Mouse (Mus musculus): ENCODE measurements around the gene Zc3h6. TPM values are rescaled to one million over a fixed set of nuclear protein-coding genes. Genes with fewer than 3 reads are reported as not detected.
"Not testable (repeated sequence)": the region's sequence is repeated elsewhere in the genome, so short reads cannot be mapped to it uniquely, and the experiment has no call there.

The Zc3h6 gene
- 3.2 and 3.6 TPM in 2 replicates for total RNA-seq (2015)
- total RNA-seq (2017), result 2.6 TPM in 2 replicates

DNA sequence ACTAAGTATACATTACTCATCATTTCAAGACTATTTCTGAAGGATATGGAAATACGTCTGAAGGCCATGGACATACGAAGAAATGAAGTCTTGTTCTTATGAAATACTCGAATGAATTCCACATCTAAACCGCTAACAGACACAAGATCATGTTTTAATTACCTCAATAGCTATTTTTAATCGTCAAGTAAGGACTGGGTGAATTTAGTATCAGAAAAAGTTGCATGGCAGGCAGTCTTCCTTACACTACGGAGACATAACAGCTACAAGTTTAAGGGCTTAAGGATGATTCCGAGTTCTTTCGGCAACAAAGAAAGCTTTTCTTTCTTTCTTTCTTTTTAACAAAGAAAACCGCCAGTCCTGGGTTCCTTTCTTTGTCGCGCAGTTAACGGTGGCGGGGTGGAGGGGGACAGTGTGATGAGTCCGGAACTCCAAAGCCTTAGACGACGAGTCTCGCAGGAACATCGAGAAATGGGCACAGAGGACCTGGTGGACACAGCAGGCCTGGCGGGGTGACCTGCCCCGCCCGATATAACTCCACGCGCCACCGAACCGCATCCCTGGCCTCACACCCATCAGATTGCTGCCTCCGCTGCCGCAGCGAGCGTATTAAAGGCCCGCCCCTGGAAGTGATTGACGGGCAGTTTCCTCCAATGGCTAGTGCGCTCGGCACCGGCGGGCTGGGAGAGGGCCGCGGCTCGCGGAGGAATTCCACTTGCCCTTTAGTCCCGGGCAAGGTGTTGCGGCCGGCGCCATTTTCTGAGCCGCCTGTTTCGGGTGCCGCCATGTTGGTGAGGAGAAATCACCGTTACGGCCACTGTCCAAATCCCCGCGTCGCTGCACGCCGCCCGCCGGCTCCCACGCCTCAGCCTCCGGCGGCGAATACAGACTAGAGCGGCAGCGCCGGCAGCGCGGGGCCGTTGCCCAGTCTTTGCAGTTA, at the start of gene Zc3h6:
Gene Zc3h6, plus strand, starts transcription at position 762 of the 940 bp plus-strand sequence.
- ATAC-seq (ENCODE audit: poor library complexity, severe bottlenecking), result peak; percentile 97

DNA sequence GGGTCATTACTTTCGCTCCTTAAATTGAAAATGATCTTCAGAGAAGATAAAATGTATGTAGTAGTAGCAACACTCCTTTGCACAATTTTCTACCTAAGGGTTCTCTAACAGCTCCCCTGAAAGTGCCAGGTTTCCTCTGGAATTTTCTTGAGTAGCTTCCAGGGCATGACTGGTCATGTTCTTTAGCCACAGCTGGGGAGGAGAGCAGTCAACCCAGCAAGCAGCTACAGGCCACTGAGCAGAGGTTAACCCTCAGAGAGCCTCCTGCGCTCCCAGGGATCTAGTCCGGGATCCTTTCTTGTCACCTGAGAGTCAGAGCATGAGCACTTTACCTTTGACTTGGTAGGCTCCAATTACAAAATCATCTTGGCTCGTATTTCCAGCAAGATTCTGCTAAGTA, 42.4 kb upstream of the Zc3h6 start:
- no peak for ATAC-seq (ENCODE audit: poor library complexity, severe bottlenecking)

DNA sequence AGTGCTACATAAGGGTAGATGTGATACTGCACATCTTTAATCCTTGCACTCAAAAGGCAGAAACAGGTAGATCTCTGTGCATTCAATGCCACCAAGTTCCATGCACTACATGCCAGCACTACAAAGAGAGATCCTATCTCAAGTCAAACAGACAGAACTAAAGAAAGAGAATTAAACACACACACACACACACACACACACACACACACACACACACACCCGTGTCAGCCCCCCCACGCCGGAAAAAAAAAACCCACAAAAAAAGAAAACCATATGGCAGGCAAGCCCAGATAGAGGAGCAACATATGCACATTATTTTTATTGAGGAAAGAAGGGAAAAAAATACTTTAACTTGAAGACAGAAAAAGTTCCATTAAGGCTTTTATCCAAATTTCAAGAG, 38.8 kb upstream of the Zc3h6 start:
- no peak for ATAC-seq (ENCODE audit: poor library complexity, severe bottlenecking)

DNA sequence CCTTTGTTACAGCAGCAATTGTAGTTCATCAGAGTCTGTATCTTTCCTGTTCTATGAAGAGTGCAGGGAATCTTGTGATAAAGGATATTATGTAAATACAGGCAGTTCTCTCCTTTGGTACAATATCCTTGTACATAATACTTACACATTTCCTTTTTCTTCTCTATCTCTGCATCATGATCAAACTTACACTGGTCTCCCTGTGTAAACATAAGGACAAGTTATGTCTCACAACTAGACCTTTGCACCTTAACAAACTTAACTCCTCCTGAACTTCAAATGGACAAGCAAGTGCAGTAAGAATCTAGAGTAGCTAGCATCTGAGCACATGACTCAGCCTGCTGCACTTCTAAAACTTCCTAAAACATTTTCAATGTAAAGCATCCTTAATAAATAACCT, 36.5 kb upstream of the Zc3h6 start:
- no peak for ATAC-seq (ENCODE audit: poor library complexity, severe bottlenecking)

DNA sequence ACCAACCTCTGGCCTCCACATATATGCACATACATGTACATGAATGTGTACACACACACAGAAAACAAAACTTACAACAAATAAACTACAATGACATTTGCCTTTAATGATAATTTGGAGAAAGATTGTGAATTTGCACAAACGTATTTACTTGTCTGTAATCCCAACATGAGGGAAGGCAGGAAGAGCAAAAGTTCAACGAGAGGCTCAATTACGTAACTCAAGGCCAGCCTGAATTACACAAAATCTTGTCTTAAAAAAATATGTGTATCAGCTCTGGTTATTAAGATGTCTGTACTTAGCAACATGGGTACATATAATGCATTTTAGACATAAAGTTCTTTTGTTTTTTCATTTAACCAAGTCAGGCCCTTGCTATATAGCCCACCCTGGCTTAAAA, 30.9 kb upstream of the Zc3h6 start:
- no peak for ATAC-seq (ENCODE audit: poor library complexity, severe bottlenecking)

DNA sequence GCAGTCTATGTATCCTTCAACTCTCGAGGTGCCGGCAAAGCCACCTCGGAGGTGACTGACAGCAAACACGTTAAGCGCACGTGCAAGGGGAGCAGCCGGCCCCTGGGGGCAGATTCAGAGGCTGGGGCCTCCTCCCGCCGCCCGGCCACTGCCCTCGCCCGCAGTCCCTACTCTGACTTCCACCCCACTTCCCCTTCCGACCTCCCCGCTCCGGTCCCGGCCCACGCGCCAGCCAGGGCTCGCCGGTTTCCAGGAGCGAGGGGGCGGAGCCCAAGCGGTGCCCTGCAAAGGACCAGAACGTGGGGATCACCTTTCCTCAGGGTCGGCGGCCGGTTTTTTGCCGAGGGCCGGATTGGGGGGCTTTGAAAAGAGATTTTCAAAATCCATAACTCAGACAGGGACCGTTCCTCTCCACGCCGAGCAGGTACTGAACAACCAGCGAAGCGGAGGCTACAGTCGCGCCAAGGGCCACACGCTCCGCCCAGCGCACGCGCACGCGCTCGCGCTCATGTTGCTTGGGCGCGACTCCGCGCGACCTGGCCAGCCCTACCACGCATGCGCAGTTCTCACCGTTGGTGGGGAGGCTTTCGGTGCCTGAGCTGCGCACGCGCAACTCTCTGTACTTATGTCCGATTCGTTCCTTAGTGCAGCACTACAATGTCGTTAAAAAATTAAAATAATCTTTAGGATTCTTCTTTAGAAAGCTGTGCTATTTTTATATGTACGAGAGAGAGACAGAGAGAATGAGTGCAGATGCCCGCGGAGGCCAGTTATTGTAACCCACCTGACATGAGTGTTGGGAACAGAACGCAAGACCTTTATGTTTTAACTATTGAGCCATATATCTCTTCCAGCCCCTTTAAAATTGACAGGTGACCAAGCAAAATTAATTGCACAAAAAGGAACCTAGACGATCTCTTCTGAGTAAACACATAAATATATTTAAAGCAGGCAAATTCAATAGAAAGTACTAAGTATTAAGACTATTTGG, 23.4 kb upstream of the Zc3h6 start, which contains the start of gene Zc3h8:
Gene Zc3h8, minus strand, starts transcription at position 540 of the 991 bp plus-strand sequence.
- peak; percentile 95 for ATAC-seq (ENCODE audit: poor library complexity, severe bottlenecking)

DNA sequence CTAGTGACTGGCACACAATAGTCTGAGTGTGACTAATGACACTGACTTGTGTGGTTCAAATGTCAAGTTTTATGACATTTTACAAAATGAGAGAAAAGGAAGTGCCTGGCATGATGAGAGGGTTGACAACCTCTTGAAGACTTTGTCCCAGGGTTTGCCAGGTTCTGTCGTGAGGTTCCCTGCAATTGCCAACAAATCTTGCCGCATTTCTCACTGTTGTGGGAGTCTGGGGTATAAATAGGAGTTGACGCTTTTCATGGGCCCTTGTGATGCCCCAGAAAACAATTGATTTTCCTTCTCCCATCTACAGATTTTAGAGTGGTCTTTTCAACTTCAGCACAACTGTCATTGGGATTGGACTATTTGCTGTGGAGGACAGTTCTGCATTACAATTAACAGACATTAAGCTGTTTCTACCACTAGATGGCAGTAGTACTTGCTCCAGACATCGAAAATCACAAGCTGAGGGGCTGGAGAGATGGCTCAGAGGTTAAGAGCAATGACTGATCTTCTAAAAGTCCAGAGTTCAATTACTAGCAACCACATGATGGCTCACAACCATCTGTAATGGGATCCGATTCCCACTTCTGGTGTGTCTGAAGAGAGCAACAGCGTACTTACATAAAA, 19.1 kb upstream of the Zc3h6 start:
- peak; percentile 57 for ATAC-seq (ENCODE audit: poor library complexity, severe bottlenecking)

DNA sequence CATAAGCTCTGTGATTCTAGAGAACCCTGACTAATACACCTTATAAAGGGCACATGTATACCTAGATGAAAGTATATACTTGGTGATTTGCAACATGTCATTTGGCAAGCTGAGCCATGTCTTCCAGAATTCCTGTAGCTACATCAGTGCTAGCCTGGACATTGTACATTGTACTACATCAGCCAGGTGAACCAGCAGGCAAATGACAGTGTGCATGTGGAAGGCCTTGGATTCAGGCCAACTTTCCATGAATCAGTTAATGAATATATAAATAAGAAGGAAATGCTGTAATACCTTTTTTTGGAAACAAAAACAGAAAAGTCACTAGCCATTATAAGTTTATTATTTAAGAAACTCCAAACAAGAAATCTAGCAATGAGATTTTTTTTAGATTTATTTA, 13.0 kb upstream of the Zc3h6 start:
- ATAC-seq (ENCODE audit: poor library complexity, severe bottlenecking), result no peak

DNA sequence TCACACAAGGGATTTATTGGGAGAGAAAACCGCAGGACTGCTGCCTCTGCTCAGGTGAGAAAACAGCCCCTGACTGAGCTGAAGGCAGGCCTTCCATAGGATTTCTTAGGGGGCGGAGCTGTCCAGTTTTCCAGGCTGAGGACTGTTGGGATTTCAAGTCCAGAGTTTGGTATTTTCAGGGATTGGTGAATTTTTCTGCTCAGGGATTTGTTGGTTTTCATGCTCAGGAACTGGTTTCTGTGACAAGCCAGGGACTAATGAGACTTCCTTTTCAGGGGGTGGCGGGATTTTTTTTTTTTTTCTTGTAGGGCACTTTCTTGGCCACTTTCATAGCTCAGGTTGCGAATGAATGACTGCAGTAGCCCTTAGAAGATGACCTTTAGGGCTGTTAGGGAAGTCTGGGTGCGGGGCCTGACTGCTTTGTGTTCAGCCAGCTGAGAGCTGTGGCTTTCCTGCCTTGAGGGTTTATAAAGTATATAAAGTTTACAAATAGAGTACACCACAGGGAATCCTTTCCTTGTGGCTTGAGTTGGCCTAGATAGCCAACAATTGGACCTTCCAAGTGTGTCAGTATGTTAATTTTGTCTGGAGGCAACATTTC, 1.6 kb upstream of the Zc3h6 start:
- ATAC-seq (ENCODE audit: poor library complexity, severe bottlenecking), result no peak

DNA sequence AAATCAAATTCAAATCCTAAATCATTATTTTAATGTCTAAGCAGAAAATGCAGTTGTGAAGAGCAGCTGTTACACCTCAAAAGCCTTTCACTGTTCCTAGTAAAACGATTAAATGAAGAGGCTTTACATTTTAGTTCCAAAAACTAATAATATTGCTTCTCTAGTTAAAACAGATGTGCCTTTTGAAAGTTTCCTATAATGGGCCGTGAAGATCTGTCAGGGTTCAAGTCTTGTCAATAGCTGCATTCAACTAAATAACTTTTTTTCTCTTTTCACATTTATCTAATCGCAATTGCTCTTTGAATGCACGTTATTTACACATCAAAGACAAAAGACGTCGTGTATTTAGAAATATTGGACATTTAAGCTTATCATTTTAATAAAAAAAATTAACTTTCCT, 966 bp upstream of the Zc3h6 start:
- ATAC-seq (ENCODE audit: poor library complexity, severe bottlenecking), result no peak

DNA sequence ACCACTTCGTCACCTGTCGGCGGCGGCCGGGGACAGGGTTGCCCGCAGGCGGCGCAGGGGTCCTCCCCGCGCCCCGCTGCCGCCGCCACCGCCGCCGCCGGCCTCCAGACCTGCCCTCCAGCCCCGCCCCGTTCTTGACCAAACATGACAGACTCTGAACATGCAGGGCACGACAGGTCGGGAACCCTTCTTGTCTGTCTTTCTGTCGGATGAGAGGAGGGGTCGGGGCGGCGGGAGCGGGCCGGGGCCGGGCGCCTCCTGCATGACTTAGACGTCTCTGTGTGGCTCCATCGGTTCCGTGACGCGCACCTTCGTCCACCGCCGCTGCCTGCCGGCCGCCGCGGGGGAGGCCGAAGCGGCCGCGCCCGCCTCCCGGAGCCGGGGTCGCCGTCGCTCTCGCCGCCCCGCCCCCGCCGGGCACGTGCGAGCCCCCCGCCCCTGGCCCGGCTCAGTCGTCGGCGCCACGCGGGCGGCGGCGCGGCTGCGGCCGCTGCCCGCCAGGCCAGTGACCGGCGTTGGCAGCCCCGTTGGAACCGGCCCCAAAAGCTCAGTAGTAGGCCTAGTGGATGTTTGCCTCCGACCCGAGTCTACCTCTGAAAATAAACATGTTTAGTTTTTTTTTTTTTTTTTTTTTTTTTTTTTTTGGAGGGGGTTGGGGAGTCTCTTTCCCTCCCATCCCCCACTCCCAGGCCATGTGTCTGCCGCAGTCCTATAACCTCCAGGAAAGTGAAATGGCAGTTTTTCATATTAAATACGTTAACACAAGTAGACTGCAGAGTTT, 649 bp downstream of the Zc3h6 start, which contains the start of gene Gm10762:
Gene Gm10762, minus strand, starts transcription at position 65 of the 781 bp plus-strand sequence.
- ATAC-seq (ENCODE audit: poor library complexity, severe bottlenecking), result peak; percentile 59

DNA sequence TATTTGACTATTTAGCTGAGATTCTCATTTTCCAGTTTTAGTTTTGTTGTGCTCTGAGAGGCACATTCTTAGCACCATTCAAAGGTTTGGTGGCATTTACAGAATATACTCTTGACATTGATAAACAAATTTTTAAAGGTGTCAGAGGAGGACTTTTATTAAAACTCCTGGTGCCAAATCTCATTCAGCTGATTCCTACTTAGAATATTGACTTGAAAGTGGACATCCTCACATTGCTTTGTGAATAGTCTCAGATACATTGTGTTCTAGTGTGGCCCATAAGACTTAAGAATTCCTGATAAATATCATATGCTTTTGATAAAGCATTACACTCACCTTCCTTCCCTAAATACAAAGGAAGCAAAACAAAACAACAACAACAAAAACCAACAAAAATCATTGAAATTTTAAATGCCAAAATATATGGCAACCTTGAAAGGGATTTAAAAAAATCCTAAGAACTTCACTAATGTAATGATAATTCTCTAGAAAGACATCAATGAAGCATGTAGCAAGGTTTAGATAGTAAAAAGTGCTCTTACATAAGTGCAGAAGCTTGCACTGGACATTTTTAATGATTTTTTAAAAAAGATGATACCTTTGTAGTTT, 1.4 kb downstream of the Zc3h6 start:
- no peak for ATAC-seq (ENCODE audit: poor library complexity, severe bottlenecking)

DNA sequence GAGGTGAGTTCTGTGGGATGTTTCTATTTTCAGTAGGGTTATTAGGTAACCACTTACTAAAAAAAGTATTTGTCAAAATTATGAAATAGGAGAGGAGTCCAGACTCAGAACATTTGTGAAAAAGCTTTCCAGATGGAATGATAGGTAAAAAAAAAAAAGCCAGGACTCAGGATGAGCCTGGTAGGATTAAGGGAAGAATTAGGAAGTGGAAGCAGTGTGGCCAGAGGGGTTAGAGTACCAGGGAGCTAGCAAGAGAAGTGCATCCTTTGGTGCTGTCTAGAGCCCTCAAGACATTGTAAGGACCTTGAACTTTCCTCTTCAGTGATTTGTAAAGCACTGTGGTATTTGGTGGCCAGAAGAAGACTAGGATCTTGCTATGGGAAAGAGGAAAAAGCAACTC, 5.1 kb downstream of the Zc3h6 start:
- no peak for ATAC-seq (ENCODE audit: poor library complexity, severe bottlenecking)

DNA sequence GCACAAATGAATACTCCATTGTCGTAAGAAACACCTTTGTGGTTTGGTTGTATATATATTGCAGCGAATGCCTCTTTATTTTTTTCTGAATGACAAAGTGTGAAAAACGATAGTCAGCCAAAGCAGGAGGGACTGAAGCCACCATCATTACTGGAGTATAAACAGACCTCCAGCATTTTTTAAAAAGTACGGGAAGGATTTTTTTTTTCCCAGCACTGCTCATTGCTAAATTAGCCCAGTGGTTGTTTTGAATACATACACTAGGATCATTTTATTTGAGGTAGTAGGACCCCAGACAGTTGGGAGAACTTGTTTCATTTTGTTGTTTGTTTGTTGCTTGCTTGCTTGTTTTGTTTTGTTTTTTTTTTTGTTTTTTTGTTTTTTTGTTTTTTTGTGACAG, 8.4 kb downstream of the Zc3h6 start:
- no peak for ATAC-seq (ENCODE audit: poor library complexity, severe bottlenecking)

DNA sequence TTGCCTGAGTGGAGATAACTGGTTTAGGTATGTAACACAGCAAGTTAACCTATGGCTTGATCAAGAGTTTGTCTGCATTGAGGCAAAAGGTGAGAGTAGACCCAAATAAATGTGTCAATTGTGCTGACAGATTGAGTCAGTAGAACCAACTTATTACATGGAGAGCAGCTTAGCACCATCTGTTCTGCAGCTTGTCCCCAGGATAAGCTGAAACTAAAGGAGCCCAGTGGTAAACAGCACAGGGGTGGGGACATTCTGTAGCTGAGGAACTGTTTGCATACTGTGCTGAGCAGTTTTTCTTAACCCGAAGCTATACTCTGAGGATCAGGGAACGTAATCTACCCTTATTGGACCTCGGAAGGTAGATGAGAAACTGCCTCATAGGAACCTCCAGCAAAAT, 17.5 kb downstream of the Zc3h6 start:
- ATAC-seq (ENCODE audit: poor library complexity, severe bottlenecking), result no peak

DNA sequence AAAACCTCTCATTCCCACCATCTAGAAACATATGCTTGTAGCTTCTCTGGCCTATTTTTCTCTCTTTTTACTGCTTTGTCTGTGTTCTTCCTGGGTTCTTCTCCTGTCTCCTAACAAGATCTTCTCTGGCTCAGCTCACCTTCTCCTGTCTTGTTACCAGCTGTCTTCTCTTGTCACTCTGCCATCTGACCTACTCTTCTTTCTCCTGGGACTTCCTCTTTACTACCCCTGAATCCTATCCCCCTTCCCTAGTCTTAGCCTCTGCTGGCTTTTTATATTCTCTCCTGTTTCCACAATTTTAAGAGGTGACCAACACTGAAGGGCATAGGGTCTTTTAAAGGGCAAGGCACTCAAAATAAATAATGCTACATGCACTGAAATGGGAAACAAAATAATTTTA, 37.7 kb downstream of the Zc3h6 start:
- ATAC-seq (ENCODE audit: poor library complexity, severe bottlenecking), result no peak

DNA sequence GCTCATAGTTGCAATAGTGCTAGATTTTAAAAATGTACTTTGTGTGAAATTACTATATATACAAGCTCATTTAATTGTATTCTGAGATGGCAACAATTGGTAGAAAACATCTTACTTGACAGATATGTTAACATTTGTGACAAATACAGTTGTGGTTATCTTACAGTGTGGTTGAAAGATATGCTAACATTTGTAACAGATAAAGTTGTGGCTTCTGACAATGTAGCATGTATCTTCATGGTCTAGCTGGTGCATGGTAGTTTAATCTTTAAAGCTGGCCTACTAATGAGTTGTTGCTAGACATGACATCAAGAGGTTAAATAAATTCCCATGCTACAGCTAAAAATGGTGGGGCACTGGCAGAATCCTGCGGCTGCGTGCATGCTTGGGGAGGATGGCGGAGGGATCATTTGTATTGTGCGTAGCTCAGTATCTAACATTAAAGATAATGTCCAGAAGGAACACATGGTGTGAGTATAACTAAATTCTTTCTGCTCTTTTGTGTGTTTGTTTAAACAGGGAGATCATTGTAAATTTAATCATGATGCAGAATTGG, 39.1 kb downstream of the Zc3h6 start:
- no peak for ATAC-seq (ENCODE audit: poor library complexity, severe bottlenecking)

DNA sequence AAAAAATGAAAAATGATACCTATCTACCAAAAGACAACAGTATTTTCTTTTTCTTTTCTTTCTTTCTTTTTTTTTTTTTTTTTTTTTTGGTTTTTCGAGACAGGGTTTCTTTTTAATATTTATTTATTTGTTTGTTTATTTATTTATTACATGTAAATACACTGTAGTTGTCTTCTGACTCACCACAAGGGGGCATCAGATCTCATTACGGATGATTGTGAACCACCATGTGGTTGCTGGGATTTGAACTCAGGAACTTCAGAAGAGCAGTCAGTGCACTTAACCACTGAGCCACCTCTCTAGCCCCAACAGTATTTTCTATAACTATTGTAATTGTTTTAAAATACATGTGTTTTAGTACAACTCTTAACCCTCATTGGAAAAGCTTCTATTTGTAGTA, 41.7 kb downstream of the Zc3h6 start:
- not testable (repeated sequence) for ATAC-seq (ENCODE audit: poor library complexity, severe bottlenecking)

DNA sequence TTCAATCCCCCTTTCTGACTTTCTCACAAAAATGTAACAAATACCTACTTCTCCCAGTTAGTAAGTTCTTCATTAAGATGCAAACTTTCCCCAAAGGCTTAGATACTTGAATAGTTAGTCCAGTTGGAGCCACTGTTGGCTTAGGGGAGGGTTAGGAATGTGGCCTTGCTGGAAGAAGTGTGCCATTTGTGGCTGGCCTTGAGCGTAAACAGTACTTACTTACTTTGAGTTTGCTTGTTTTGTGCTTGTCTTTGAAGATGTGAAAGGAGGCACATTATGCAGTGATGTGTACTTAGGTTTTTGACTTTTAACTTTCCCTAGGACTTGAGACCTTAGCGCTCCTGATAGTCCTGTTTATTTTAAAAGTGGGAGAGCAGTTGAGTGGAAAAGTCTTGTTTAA, 52.9 kb downstream of the Zc3h6 start:
- ATAC-seq (ENCODE audit: poor library complexity, severe bottlenecking), result no peak
